Mouse (Mus musculus): ENCODE results near the gene Pard6b. TPM values are rescaled to one million over a fixed set of nuclear protein-coding genes. Genes with fewer than 3 reads are reported as not detected.

The Pard6b gene
- 1 to 10 TPM; 3.2 to 3.6 TPM for total RNA-seq (2023)

GRCm38 (mm10) chr2:168080431-168081246 is at the start of gene Pard6b:
Gene Pard6b, plus strand, starts transcription at chr2:168081004.

Other genes with a start within 250 kb of the Pard6b start
- 100 to 1,000 TPM; 107 to 120 TPM for gene Ptpn1, start 148.9 kb upstream of the Pard6b start, total RNA-seq (2023)
- 1 to 10 TPM; 4.9 to 5.4 TPM for gene Ripor3, start 70.4 kb upstream of the Pard6b start, total RNA-seq (2023)
- 100 to 1,000 TPM; 114 to 121 TPM for gene Adnp, start 126.1 kb downstream of the Pard6b start, total RNA-seq (2023)
- 1 to 10 TPM in 1 of 2 experiments, not detected in 1; 1.3 TPM for gene Gm20716, start 149.4 kb downstream of the Pard6b start, total RNA-seq (2023)
- gene Dpm1, start 149.6 kb downstream of the Pard6b start, total RNA-seq (2023): 100 to 1,000 TPM; 138 to 163 TPM
- gene Mocs3, start 149.6 kb downstream of the Pard6b start, total RNA-seq (2023): 10 to 100 TPM; 14.8 to 15.9 TPM
- gene Kcng1, start 200.7 kb downstream of the Pard6b start, total RNA-seq (2023): not detected

All from T-cell, adult 66 days (primary cell).